Mouse (Mus musculus): Measurements from ENCODE around the gene Dab2ip.

GRCm38 (mm10) chr2:35760867-35761266 lies 202.8 kb downstream of the Dab2ip start:
- no peak for TF ChIP-seq POLR2A (IDR thresholded peaks at IDR 0.05; ENCODE audit: extremely low read depth, insufficient read depth, low read length)
- TF ChIP-seq CTCF (IDR thresholded peaks at IDR 0.05; ENCODE audit: low read depth, low read length), result no peak

Data from liver, adult 2 months (tissue).